Mouse (Mus musculus) heart, embryonic 16.5 days (tissue): ENCODE measurements around the gene Rabif. TPM values are rescaled to one million over a fixed set of nuclear protein-coding genes. Genes with fewer than 3 reads are reported as not detected.
A peak's percentile ranks its signal among the peaks of the same experiment; 100 is the strongest.
"Not testable (repeated sequence)": the region's sequence is repeated elsewhere in the genome, so short reads cannot be mapped to it uniquely, and the experiment has no call there.

Experiments used
- ATAC-seq: fragments of 200-750 bp; cut with Nextera tagmentation; replicated peaks from 2 replicates; pipeline ENCODE4 v1.8.0; 2017; ENCODE audit warnings: moderate number of reproducible peaks; ENCODE audit not compliant: insufficient read depth, low FRiP score; ENCODE audit errors: extremely low read depth
- H3K27ac ChIP-seq: fragments of 300-500 bp; sonication (generic); 2 replicates; pipeline ENCODE4 v1.5.1; 2014; ENCODE audit warnings: mild to moderate bottlenecking, low read length, control low read depth, moderate library complexity
- H3K27me3 ChIP-seq: fragments of 300-500 bp; sonication (generic); 2 replicates; pipeline ENCODE4 v1.6.1; 2014; ENCODE audit warnings: low read length, mixed read lengths; ENCODE audit not compliant: control insufficient read depth, insufficient read depth
- H3K36me3 ChIP-seq: fragments of 300-500 bp; sonication (generic); 2 replicates; pipeline ENCODE4 v1.6.1; 2014; ENCODE audit not compliant: control insufficient read depth, insufficient read depth
- H3K4me1 ChIP-seq: fragments of 300-500 bp; sonication (generic); 2 replicates; pipeline ENCODE4 v1.6.1; 2014; ENCODE audit warnings: low read length, mixed read lengths; ENCODE audit not compliant: control insufficient read depth, insufficient read depth
- H3K4me2 ChIP-seq: fragments of 300-500 bp; sonication (generic); 2 replicates; pipeline ENCODE4 v1.6.1; 2014; ENCODE audit warnings: low read depth, mild to moderate bottlenecking, control low read depth, low read length
- H3K4me3 ChIP-seq: fragments of 300-500 bp; sonication (generic); 2 replicates; pipeline ENCODE4 v1.5.1; 2014; ENCODE audit warnings: mild to moderate bottlenecking, control low read depth, low read length
- H3K9ac ChIP-seq: fragments of 300-500 bp; sonication (generic); 2 replicates; pipeline ENCODE4 v1.6.1; 2014; ENCODE audit warnings: low read length, control low read depth
- H3K9me3 ChIP-seq: fragments of 300-500 bp; sonication (generic); replicated peaks from 2 replicates; pipeline ENCODE4 v1.6.1; 2016; ENCODE audit warnings: low read length; ENCODE audit not compliant: control insufficient read depth
- WGBS: fragments of 180-500 bp; shearing (Covaris S2); extraction: QIAGEN DNeasy Blood & Tissue Kit; methylation state at CpG from one replicate; pipeline ENCODE4 v1.1.7; 2014; 5-methylcytosine and 5-hydroxymethylcytosine counted together
- polyA plus RNA-seq: library from polyadenylated mRNA; unstranded; fragments of >200 nt; fragmentation: Nextera tagmentation; extraction: Ambion mirVana; gene quantifications from 2 replicates; pipeline ENCODE4 v1.2.1, GENCODE M21; 2015

Rabif gene
- polyA plus RNA-seq, 1 experiment from 2014 or later = 29.9 TPM

DNA sequence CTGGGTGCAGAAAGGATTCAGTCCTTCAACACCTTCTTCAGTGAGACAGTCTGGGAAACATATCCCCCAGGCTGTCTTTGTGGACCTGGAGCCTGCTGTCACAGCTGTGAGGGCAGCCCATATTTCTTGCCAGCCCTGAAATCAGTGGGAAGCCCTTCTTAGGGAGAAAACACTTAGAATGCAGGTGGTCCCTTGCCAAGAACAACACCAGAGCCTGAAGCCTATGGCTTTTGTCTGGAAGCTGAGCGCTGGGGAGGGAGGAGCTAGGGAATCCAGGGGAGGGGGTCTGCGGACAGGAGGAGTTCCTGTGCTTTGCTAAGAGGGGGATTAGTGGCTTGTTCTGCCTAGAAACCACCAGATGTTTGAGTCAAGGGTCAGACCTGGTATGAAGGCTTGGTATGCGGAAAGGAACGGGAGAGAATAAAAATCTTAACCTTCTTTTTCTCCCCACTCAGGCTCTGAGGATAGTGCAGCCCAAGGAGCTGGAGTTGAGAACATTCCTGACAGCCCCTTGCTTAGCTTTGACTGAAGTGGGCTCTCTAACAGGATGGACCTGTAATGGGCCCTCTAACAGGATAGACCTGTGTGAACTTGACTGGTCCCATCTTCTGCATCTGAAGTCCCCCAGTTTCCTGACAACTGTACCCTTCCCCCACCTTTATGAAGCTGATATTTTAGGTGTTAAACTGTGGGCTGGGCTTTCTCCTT lies 22.2 kb downstream of the Rabif start:
- H3K4me1 ChIP-seq = peaks cover 9% of the 10 kb centered on the region
- 18% methylated on average over 4 of the region's 4 CpGs for WGBS
- 0 out of 2 replicates have a peak, but pooled peaks cover 2% of the 10 kb centered on the region for H3K27me3 ChIP-seq
- no peaks in the 10 kb centered on the region for H3K9me3 ChIP-seq
- peak overlapping the region; percentile 71 for H3K27ac ChIP-seq
- H3K4me3 ChIP-seq = no peak overlapping the region
- no peaks in the 10 kb centered on the region for H3K36me3 ChIP-seq
- no peak overlapping the region for H3K9ac ChIP-seq
- 0 out of 2 replicates have a peak overlapping the region, but pooled peaks have one; percentile 17 for H3K4me2 ChIP-seq
- ATAC-seq = peak; percentile 54

DNA sequence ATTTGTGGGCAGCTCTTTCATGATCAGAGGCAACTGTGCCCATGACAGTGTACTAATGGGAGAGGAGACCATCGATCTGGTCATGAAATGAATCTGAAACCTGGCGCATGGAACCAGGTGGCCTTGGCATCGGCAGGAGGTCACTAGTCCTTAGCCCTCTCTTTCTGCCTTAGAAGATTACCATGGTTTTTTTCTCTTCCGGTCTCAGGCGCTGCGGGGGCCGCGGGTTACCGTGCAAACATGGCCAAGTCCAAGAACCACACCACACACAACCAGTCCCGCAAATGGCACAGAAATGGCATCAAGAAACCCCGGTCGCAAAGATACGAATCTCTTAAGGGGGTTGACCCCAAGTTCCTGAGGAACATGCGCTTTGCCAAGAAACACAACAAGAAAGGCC lies 23.4 kb downstream of the Rabif start:
- H3K9ac ChIP-seq, H3K36me3 ChIP-seq, H3K4me1 ChIP-seq, H3K9me3 ChIP-seq, H3K27ac ChIP-seq, H3K27me3 ChIP-seq, H3K4me3 ChIP-seq, ATAC-seq, H3K4me2 ChIP-seq: not testable (repeated sequence)
- 89% methylated on average over 14 of the region's 14 CpGs for WGBS

DNA sequence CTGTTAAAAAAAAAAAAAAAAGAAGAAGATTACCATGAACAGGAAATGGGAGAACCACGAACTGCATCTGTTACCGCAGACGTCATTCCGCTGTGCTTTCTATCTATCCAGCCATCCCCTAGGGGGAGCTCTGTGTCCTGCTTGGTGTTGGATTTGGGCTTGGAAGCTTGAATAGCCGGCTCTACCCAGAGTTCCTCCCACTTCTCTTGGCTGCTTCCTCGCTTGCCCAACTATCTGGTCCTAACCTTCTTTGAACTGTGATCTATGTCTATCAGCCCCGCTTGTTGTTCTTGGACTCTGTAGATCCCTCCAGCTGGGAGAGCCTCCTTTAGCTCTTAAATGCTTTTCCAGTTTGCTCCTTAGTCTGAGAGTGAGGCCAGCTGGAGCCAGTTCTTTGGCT lies 24.2 kb downstream of the Rabif start:
- Histone ChIP-seq H3K9ac (no peak overlapping the region), H3K9me3 (no peaks in the 10 kb centered on the region), H3K36me3 (no peaks in the 10 kb centered on the region), H3K4me1 (peaks cover 9% of the 10 kb centered on the region), H3K4me3 (no peak overlapping the region), H3K27ac (no peak overlapping the region), H3K27me3 (no peaks in the 10 kb centered on the region), H3K4me2 (peak overlapping the region; percentile 8; the same call in 1 of the 2 replicates)
- WGBS = 2% methylated on average over 7 of the region's 7 CpGs
- ATAC-seq = peak; percentile 79

DNA sequence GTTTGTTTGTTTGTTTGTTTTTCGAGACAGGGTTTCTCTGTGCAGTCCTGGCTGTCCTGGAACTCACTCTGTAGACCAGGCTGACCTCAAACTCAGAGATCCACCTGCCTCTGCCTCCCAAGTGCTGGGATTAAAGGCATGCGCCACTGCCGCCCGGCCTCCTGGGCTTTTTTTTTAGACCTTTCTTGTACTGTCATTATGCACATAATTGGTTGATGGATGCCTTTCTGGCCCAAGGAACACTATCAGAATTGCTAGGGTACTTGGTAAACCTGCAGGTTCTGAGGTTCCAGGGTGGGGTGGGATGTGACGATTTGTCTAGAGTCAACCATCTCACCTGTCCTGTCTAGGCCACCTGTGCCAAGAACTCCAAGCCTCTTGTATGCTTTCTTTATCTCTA lies 24.8 kb downstream of the Rabif start:
- not testable (repeated sequence) for ATAC-seq
- WGBS = 90% methylated on average over 5 of the region's 5 CpGs

GRCm38 (mm10) chr1:134520001-134520721 lies 25.7 kb downstream of the Rabif start:
- Histone ChIP-seq H3K4me2 (no peak overlapping the region), H3K9ac (no peak overlapping the region), H3K27ac (no peak overlapping the region), H3K27me3 (no peaks in the 10 kb centered on the region), H3K4me1 (peaks cover 9% of the 10 kb centered on the region), H3K9me3 (no peaks in the 10 kb centered on the region), H3K4me3 (no peak overlapping the region), H3K36me3 (no peaks in the 10 kb centered on the region)
- WGBS = 58% methylated on average over 8 of the region's 8 CpGs
- ATAC-seq = no peak

More for the DNA sequence above, 24.8 kb downstream of the Rabif start:
- H3K4me3 ChIP-seq, H3K27ac ChIP-seq, H3K27me3 ChIP-seq, H3K4me1 ChIP-seq, H3K9me3 ChIP-seq, H3K4me2 ChIP-seq, H3K36me3 ChIP-seq, H3K9ac ChIP-seq: not testable (repeated sequence)

DNA sequence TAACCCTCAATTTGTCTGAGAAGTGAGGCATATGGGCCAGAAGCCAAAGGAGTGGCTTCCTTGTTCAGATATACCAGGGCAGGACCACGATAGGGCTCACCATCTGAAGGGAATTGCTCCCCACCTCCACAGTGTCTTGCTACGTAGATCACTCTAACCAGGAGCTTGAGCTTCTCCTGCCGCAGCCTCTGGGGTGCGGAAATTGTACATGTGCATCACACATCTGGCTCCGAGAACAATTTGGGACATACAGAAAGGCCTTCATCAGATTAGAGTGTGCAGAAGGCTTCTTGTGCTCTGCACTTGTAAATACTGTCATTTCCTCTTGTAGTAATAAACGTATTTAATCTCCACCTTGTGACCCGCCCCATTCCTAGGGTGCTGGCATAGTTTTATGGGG lies 26.7 kb downstream of the Rabif start:
- 72% methylated on average over 7 of the region's 7 CpGs for WGBS

DNA sequence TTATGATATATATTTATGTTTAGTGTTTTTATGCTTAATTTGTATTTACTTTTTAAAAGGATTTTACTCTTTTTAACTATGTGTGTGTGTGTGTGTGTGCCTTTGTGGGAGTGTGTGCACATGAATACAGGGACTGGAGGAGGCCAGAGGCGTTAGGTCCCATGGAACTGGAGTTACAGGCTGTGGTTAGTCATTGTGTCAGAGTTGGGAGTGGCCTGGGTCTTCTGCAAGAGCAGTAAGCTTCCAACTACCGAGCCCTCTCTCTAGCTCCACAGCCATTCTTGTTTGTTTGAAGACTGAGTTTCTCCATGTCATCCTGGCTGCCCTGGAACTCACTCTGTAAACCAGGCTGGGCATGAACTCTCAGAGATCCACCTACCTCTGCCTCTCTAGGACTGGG lies 27.9 kb downstream of the Rabif start:
- Histone ChIP-seq H3K4me2 (no peak overlapping the region), H3K27ac (no peak overlapping the region), H3K4me3 (no peak overlapping the region), H3K4me1 (no peaks in the 10 kb centered on the region), H3K9me3 (no peaks in the 10 kb centered on the region), H3K9ac (no peak overlapping the region), H3K27me3 (no peaks in the 10 kb centered on the region), H3K36me3 (no peaks in the 10 kb centered on the region)
- no peak for ATAC-seq
- 59% methylated on average over 2 of the region's 2 CpGs for WGBS

More for the DNA sequence above, 26.7 kb downstream of the Rabif start:
- no peak overlapping the region for H3K9ac ChIP-seq
- H3K27me3 ChIP-seq = no peaks in the 10 kb centered on the region
- H3K36me3 ChIP-seq = no peaks in the 10 kb centered on the region
- ATAC-seq = no peak
- peaks cover 8% of the 10 kb centered on the region for H3K4me1 ChIP-seq
- no peak overlapping the region for H3K27ac ChIP-seq
- H3K4me2 ChIP-seq = no peak overlapping the region
- no peak overlapping the region for H3K4me3 ChIP-seq
- no peaks in the 10 kb centered on the region for H3K9me3 ChIP-seq

DNA sequence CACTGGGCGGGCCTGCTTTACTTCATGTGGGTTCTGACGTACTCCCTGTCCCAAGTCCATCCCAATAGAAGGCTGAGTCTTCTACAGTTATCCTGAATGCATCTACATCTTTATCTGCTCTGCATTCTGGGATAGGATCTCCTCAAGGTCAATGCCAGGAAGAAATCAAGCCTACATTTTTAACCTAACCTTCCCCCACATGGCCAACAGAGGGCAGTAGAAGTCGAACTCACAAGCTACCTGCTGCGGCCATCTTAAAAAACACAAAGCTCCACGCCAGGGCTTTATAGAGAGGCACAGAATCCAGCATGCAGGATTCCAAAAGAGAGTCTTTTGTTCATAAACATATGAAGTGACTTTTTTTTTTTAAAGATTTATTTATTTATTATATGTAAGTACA lies 30.0 kb downstream of the Rabif start:
- ATAC-seq = no peak
- no peaks in the 10 kb centered on the region for H3K4me1 ChIP-seq
- no peak overlapping the region for H3K27ac ChIP-seq
- H3K36me3 ChIP-seq = no peaks in the 10 kb centered on the region
- H3K9me3 ChIP-seq = no peaks in the 10 kb centered on the region
- no peak overlapping the region for H3K9ac ChIP-seq
- H3K4me3 ChIP-seq = no peak overlapping the region
- no peak overlapping the region for H3K4me2 ChIP-seq
- no peaks in the 10 kb centered on the region for H3K27me3 ChIP-seq
- 70% methylated on average over 5 of the region's 5 CpGs for WGBS

- no peak overlapping the region for H3K27ac ChIP-seq
- no peak for ATAC-seq
- no peaks in the 10 kb centered on the region for H3K4me1 ChIP-seq
- no peak overlapping the region for H3K4me3 ChIP-seq
- H3K27me3 ChIP-seq = no peaks in the 10 kb centered on the region
- H3K4me2 ChIP-seq = no peak overlapping the region
- 87% methylated on average over 1 of the region's 1 CpGs for WGBS
- H3K9me3 ChIP-seq = no peaks in the 10 kb centered on the region
- H3K36me3 ChIP-seq = no peaks in the 10 kb centered on the region
- no peak overlapping the region for H3K9ac ChIP-seq
Observed at GRCm38 (mm10) chr1:134525015-134525414, 30.6 kb downstream of the Rabif start.
